Mouse (Mus musculus): ENCODE results near the gene Olfr97. TPM values are rescaled to one million over a fixed set of nuclear protein-coding genes. Genes with fewer than 3 reads are reported as not detected.

Gene Olfr97
- polyA plus RNA-seq (2015; fragmentation: Nextera tagmentation; extraction: Ambion mirVana), result not detected in 2 replicates

GRCm38 (mm10) chr17:37237230-37237629, at the start of gene Olfr97:
Olfr97 (minus strand) TSS chr17:37237330.

GRCm38 (mm10) chr17:37283360-37283759, 46.2 kb upstream of the Olfr97 start, which contains the start of gene Olfr99:
Olfr99 (minus strand) TSS chr17:37283460.

DNA sequence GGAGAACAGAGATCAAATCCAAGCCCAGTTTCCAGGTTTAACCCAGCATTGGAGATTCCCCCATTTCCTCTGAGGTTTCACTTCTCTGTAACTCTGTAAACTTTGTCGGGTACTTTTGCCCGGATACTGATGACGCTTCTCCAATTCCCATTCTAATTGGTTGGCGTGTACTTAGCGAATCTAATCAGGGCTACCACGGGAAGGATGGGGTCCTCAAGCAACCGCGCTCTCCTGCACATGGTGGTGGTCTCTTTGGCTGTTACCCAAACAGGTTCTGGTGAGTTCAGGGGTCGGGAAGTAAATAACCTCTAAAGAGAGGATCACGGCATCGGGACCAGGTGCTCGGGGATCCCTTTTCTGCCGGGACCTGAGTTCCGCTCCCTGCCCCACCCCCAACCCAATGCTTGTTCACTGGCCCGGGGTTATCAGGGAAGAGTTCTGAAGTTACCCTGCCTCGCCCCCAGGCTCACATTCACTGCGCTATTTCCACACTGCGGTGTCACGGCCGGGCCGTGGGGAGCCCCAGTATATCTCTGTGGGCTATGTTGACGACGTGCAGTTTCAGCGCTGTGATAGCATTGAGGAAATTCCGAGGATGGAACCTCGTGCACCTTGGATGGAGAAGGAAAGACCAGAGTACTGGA, 33.0 kb upstream of the Olfr97 start, which contains the start of gene H2-M3:
TSS of gene H2-M3 (plus strand) at position 163 of the 644 bp plus-strand sequence.

DNA sequence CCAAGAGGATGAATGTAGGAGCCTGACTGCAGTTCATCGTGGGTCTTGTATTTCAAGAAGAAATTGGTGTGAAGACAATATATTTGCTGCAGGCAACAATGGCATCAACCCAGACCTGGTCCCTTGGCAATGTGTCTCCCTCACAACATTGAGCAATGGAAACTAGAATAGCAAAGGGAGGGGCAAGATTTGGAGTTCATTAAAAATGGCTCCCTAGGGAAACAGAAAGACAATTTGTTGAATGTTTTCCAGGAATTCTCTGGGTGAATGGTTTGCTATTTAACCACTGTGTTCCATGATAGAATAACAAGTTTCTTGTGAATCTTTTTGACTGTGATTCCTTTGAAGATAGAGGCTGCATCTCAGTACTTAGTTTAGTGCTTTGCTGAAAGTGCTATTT, 26.5 kb upstream of the Olfr97 start, which contains the start of gene Olfr98:
TSS of gene Olfr98 (minus strand) at position 124 of the 400 bp plus-strand sequence.

DNA sequence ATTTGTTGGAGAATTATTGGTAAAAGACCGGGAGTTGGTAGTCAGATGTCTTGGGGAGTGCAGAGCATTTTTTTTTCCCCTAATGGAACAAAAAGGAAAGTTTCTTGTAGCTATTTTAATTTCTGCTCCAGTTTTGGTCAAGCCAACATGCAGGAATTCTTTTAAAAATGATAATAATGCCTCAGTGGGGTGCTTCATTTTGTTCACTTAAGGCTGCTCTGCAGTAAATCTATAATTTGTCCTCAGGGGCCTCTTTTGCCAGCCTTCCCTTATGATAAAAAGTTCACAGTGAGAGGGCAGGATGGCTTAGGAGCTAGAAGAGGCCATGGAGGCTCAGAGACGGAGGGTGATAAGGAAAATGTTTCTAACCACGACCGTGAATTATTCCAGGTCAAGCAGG, 17.3 kb downstream of the Olfr97 start, which contains the start of gene Olfr96:
TSS of gene Olfr96 (plus strand) at position 301 of the 400 bp plus-strand sequence.

GRCm38 (mm10) chr17:37213018-37213417, 24.1 kb downstream of the Olfr97 start, which contains the start of gene Olfr95:
Olfr95 (minus strand) TSS chr17:37213118.

GRCm38 (mm10) chr17:37200894-37201293, 36.2 kb downstream of the Olfr97 start, which contains the start of gene Olfr94:
Olfr94 (minus strand) TSS chr17:37200994.

DNA sequence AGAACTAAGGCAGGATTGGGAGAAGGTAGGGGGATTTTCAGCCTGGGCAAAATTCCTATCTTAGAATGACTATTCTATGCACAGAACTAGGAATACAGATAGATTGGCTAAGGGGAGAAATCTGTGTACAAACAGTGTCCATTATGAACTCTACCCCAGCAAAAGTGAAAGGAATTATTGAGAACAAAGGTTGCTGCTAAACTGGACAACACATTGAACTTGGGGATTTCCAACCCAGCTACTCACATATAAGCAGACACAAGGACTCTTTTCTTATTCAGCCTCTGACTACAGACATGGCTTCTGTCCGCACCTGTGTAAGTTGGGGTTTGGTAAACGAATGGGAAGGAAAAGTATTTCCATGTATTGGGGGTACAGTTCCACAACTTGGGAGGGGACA, 43.5 kb downstream of the Olfr97 start, which contains the start of gene Ubd:
TSS of gene Ubd (plus strand) at position 237 of the 400 bp plus-strand sequence.

Other genes starting within 250 kb of the Olfr97 start
- 0.15 TPM in 2 replicates for gene H2-M5, start 247.8 kb downstream of the Olfr97 start, polyA plus RNA-seq (2015; fragmentation: Nextera tagmentation; extraction: Ambion mirVana)
- 9.7 and 11.0 TPM in 2 replicates for gene Zfp57, start 236.2 kb downstream of the Olfr97 start, polyA plus RNA-seq (2015; fragmentation: Nextera tagmentation; extraction: Ambion mirVana)
- gene Mog, start 213.9 kb downstream of the Olfr97 start, polyA plus RNA-seq (2015; fragmentation: Nextera tagmentation; extraction: Ambion mirVana), result not detected in 2 replicates
- 3.8 and 4.6 TPM in 2 replicates for gene Gabbr1, start 191.4 kb downstream of the Olfr97 start, polyA plus RNA-seq (2015; fragmentation: Nextera tagmentation; extraction: Ambion mirVana)
- gene Olfr90, start 148.8 kb downstream of the Olfr97 start, polyA plus RNA-seq (2015; fragmentation: Nextera tagmentation; extraction: Ambion mirVana), result not detected in 2 replicates
- not detected in 2 replicates for gene Olfr91, start 139.1 kb downstream of the Olfr97 start, polyA plus RNA-seq (2015; fragmentation: Nextera tagmentation; extraction: Ambion mirVana)
- not detected in 2 replicates for gene Olfr92, start 117.2 kb downstream of the Olfr97 start, polyA plus RNA-seq (2015; fragmentation: Nextera tagmentation; extraction: Ambion mirVana)
- gene Olfr93, start 75.8 kb downstream of the Olfr97 start, polyA plus RNA-seq (2015; fragmentation: Nextera tagmentation; extraction: Ambion mirVana), result not detected in 2 replicates
- gene Ubd, start 43.4 kb downstream of the Olfr97 start, polyA plus RNA-seq (2015; fragmentation: Nextera tagmentation; extraction: Ambion mirVana), result 0.61 TPM in 1 of 2 replicates, not detected in the other
- gene Olfr94, start 36.3 kb downstream of the Olfr97 start, polyA plus RNA-seq (2015; fragmentation: Nextera tagmentation; extraction: Ambion mirVana), result not detected in 2 replicates
- not detected in 2 replicates for gene Olfr95, start 24.2 kb downstream of the Olfr97 start, polyA plus RNA-seq (2015; fragmentation: Nextera tagmentation; extraction: Ambion mirVana)
- gene Olfr96, start 17.2 kb downstream of the Olfr97 start, polyA plus RNA-seq (2015; fragmentation: Nextera tagmentation; extraction: Ambion mirVana), result not detected in 2 replicates
- gene Olfr98, start 26.4 kb upstream of the Olfr97 start, polyA plus RNA-seq (2015; fragmentation: Nextera tagmentation; extraction: Ambion mirVana), result not detected in 2 replicates
- gene H2-M3, start 32.9 kb upstream of the Olfr97 start, polyA plus RNA-seq (2015; fragmentation: Nextera tagmentation; extraction: Ambion mirVana), result 2.7 and 3.8 TPM in 2 replicates
- not detected in 2 replicates for gene Olfr99, start 46.1 kb upstream of the Olfr97 start, polyA plus RNA-seq (2015; fragmentation: Nextera tagmentation; extraction: Ambion mirVana)
- not detected in 2 replicates for gene Olfr101, start 67.0 kb upstream of the Olfr97 start, polyA plus RNA-seq (2015; fragmentation: Nextera tagmentation; extraction: Ambion mirVana)
- not detected in 2 replicates for gene Olfr102, start 79.7 kb upstream of the Olfr97 start, polyA plus RNA-seq (2015; fragmentation: Nextera tagmentation; extraction: Ambion mirVana)
- not detected in 2 replicates for gene Olfr103, start 102.4 kb upstream of the Olfr97 start, polyA plus RNA-seq (2015; fragmentation: Nextera tagmentation; extraction: Ambion mirVana)
- gene Olfr104-ps, start 122.3 kb upstream of the Olfr97 start, polyA plus RNA-seq (2015; fragmentation: Nextera tagmentation; extraction: Ambion mirVana), result not detected in 2 replicates
- not detected in 2 replicates for gene Olfr105-ps, start 141.7 kb upstream of the Olfr97 start, polyA plus RNA-seq (2015; fragmentation: Nextera tagmentation; extraction: Ambion mirVana)
- gene Olfr106-ps, start 153.1 kb upstream of the Olfr97 start, polyA plus RNA-seq (2015; fragmentation: Nextera tagmentation; extraction: Ambion mirVana), result not detected in 2 replicates
- not detected in 2 replicates for gene Olfr107, start 161.9 kb upstream of the Olfr97 start, polyA plus RNA-seq (2015; fragmentation: Nextera tagmentation; extraction: Ambion mirVana)
- gene Olfr108, start 208.2 kb upstream of the Olfr97 start, polyA plus RNA-seq (2015; fragmentation: Nextera tagmentation; extraction: Ambion mirVana), result not detected in 2 replicates
- gene Olfr109, start 221.6 kb upstream of the Olfr97 start, polyA plus RNA-seq (2015; fragmentation: Nextera tagmentation; extraction: Ambion mirVana), result not detected in 2 replicates
- not detected in 2 replicates for gene H2-M2, start 246.2 kb upstream of the Olfr97 start, polyA plus RNA-seq (2015; fragmentation: Nextera tagmentation; extraction: Ambion mirVana)